Mouse (Mus musculus): ENCODE results near the gene Etv2. TPM values are rescaled to one million over a fixed set of nuclear protein-coding genes. Genes with fewer than 3 reads are reported as not detected.

Etv2 gene
- polyA plus RNA-seq, 1 experiment from 2014 or later, result not detected

GRCm38 (mm10) chr7:30649591-30650540, 14.2 kb upstream of the Etv2 start, which contains the start of gene Rbm42:
TSS of gene Rbm42 (minus strand) at chr7:30650317.
- WGBS (ENCODE audit: insufficient replicate concordance), result under 1% methylated on average over 59 of the region's 59 CpGs
- peak within 1 kb of the TSS; percentile 95 for H3K9ac ChIP-seq (ENCODE audit: low read depth, low read length)
- peaks cover 6% of the 10 kb centered on the region for H3K4me1 ChIP-seq (ENCODE audit: control insufficient read depth, low read depth, low read length)
- H3K27ac ChIP-seq (ENCODE audit: low read length), result peak within 1 kb of the TSS; percentile 80
- H3K9me3 ChIP-seq (replicated peaks; ENCODE audit: control insufficient read depth, low read length), result no peaks in the 10 kb centered on the region
- H3K36me3 ChIP-seq (ENCODE audit: control insufficient read depth, insufficient read depth), result peaks cover 31% of the 10 kb centered on the region
- H3K4me3 ChIP-seq (ENCODE audit: low read depth, low read length), result peak within 1 kb of the TSS; percentile 94
- H3K27me3 ChIP-seq (ENCODE audit: control insufficient read depth, insufficient read depth, low read depth, low read length), result no peaks in the 10 kb centered on the region
- peak within 1 kb of the TSS; percentile 63 for H3K4me2 ChIP-seq (ENCODE audit: low read depth, low read length)
- peak; percentile 100 for ATAC-seq (ENCODE audit: low read depth)

- Histone ChIP-seq H3K4me3 (ENCODE audit: low read depth, low read length) (no peak overlapping the region), H3K9ac (ENCODE audit: low read depth, low read length) (peak overlapping the region; percentile 7; the same call in 1 of the 2 replicates), H3K4me1 (ENCODE audit: control insufficient read depth, low read depth, low read length) (no peaks in the 10 kb centered on the region; the same call in 1 of the 2 replicates), H3K36me3 (ENCODE audit: control insufficient read depth, insufficient read depth) (peaks cover 15% of the 10 kb centered on the region), H3K27ac (ENCODE audit: low read length) (no peak overlapping the region), H3K27me3 (ENCODE audit: control insufficient read depth, insufficient read depth, low read depth, low read length) (peaks cover 26% of the 10 kb centered on the region), H3K9me3 (replicated peaks; ENCODE audit: control insufficient read depth, low read length) (no peaks in the 10 kb centered on the region), H3K4me2 (ENCODE audit: low read depth, low read length) (no peak overlapping the region)
- 30% methylated on average over 4 of the region's 4 CpGs for WGBS (ENCODE audit: insufficient replicate concordance)
- no peak for ATAC-seq (ENCODE audit: low read depth)
These were observed 3.4 kb upstream of the Etv2 start for GRCm38 (mm10) chr7:30639083-30639482.

- ATAC-seq (ENCODE audit: low read depth), result no peak
- Histone ChIP-seq H3K4me3 (ENCODE audit: low read depth, low read length) (no peak overlapping the region), H3K9me3 (replicated peaks; ENCODE audit: control insufficient read depth, low read length) (no peaks in the 10 kb centered on the region), H3K27ac (ENCODE audit: low read length) (no peak overlapping the region), H3K27me3 (ENCODE audit: control insufficient read depth, insufficient read depth, low read depth, low read length) (peaks cover 47% of the 10 kb centered on the region), H3K36me3 (ENCODE audit: control insufficient read depth, insufficient read depth) (peaks cover 3% of the 10 kb centered on the region; the same call in 1 of the 2 replicates), H3K4me2 (ENCODE audit: low read depth, low read length) (no peak overlapping the region), H3K9ac (ENCODE audit: low read depth, low read length) (no peak overlapping the region), H3K4me1 (ENCODE audit: control insufficient read depth, low read depth, low read length) (no peaks in the 10 kb centered on the region; the same call in 1 of the 2 replicates)
- 14% methylated on average over 11 of the region's 11 CpGs for WGBS (ENCODE audit: insufficient replicate concordance)
These were observed 743 bp upstream of the Etv2 start for GRCm38 (mm10) chr7:30636395-30636794.

GRCm38 (mm10) chr7:30634621-30635020, 1.0 kb downstream of the Etv2 start:
- no peak overlapping the region for H3K27ac ChIP-seq (ENCODE audit: low read length)
- H3K4me2 ChIP-seq (ENCODE audit: low read depth, low read length), result peak overlapping the region; percentile 17; the same call in 1 of the 2 replicates
- no peaks in the 10 kb centered on the region; the same call in 1 of the 2 replicates for H3K4me1 ChIP-seq (ENCODE audit: control insufficient read depth, low read depth, low read length)
- WGBS (ENCODE audit: insufficient replicate concordance), result under 1% methylated on average over 20 of the region's 20 CpGs
- H3K9ac ChIP-seq (ENCODE audit: low read depth, low read length), result no peak overlapping the region
- no peak overlapping the region for H3K4me3 ChIP-seq (ENCODE audit: low read depth, low read length)
- H3K36me3 ChIP-seq (ENCODE audit: control insufficient read depth, insufficient read depth), result no peaks in the 10 kb centered on the region
- H3K9me3 ChIP-seq (replicated peaks; ENCODE audit: control insufficient read depth, low read length), result no peaks in the 10 kb centered on the region
- ATAC-seq (ENCODE audit: low read depth), result peak; percentile 50; the same call in 1 of the 2 replicates
- peaks cover 55% of the 10 kb centered on the region for H3K27me3 ChIP-seq (ENCODE audit: control insufficient read depth, insufficient read depth, low read depth, low read length)

GRCm38 (mm10) chr7:30633762-30634412, 1.8 kb downstream of the Etv2 start:
- H3K36me3 ChIP-seq (ENCODE audit: control insufficient read depth, insufficient read depth), result no peaks in the 10 kb centered on the region
- H3K4me3 ChIP-seq (ENCODE audit: low read depth, low read length), result no peak overlapping the region
- H3K9ac ChIP-seq (ENCODE audit: low read depth, low read length), result no peak overlapping the region
- peaks cover 55% of the 10 kb centered on the region for H3K27me3 ChIP-seq (ENCODE audit: control insufficient read depth, insufficient read depth, low read depth, low read length)
- no peaks in the 10 kb centered on the region for H3K9me3 ChIP-seq (replicated peaks; ENCODE audit: control insufficient read depth, low read length)
- H3K4me1 ChIP-seq (ENCODE audit: control insufficient read depth, low read depth, low read length), result no peaks in the 10 kb centered on the region; the same call in 1 of the 2 replicates
- no peak overlapping the region for H3K4me2 ChIP-seq (ENCODE audit: low read depth, low read length)
- no peak for ATAC-seq (ENCODE audit: low read depth)
- H3K27ac ChIP-seq (ENCODE audit: low read length), result no peak overlapping the region
- 8% methylated on average over 27 of the region's 27 CpGs for WGBS (ENCODE audit: insufficient replicate concordance)

GRCm38 (mm10) chr7:30629013-30629412, 6.6 kb downstream of the Etv2 start:
- no peak overlapping the region for H3K4me3 ChIP-seq (ENCODE audit: low read depth, low read length)
- H3K27me3 ChIP-seq (ENCODE audit: control insufficient read depth, insufficient read depth, low read depth, low read length), result peaks cover 29% of the 10 kb centered on the region
- H3K4me2 ChIP-seq (ENCODE audit: low read depth, low read length), result no peak overlapping the region

GRCm38 (mm10) chr7:30626647-30627046, 9.0 kb downstream of the Etv2 start:
- H3K4me1 ChIP-seq (ENCODE audit: control insufficient read depth, low read depth, low read length), result peaks cover 11% of the 10 kb centered on the region
- no peak for ATAC-seq (ENCODE audit: low read depth)
- H3K27me3 ChIP-seq (ENCODE audit: control insufficient read depth, insufficient read depth, low read depth, low read length), result peaks cover 9% of the 10 kb centered on the region
- H3K4me2 ChIP-seq (ENCODE audit: low read depth, low read length), result no peak overlapping the region
- H3K9ac ChIP-seq (ENCODE audit: low read depth, low read length), result no peak overlapping the region
- 75% methylated on average over 5 of the region's 5 CpGs for WGBS (ENCODE audit: insufficient replicate concordance)
- peaks cover 18% of the 10 kb centered on the region for H3K36me3 ChIP-seq (ENCODE audit: control insufficient read depth, insufficient read depth)
- no peak overlapping the region for H3K27ac ChIP-seq (ENCODE audit: low read length)
- H3K9me3 ChIP-seq (replicated peaks; ENCODE audit: control insufficient read depth, low read length), result no peaks in the 10 kb centered on the region
- no peak overlapping the region for H3K4me3 ChIP-seq (ENCODE audit: low read depth, low read length)

More at GRCm38 (mm10) chr7:30629013-30629412, 6.6 kb downstream of the Etv2 start:
- no peak overlapping the region for H3K9ac ChIP-seq (ENCODE audit: low read depth, low read length)
- ATAC-seq (ENCODE audit: low read depth), result no peak
- H3K36me3 ChIP-seq (ENCODE audit: control insufficient read depth, insufficient read depth), result peaks cover 4% of the 10 kb centered on the region; the same call in 1 of the 2 replicates
- peaks cover 11% of the 10 kb centered on the region for H3K4me1 ChIP-seq (ENCODE audit: control insufficient read depth, low read depth, low read length)
- no peak overlapping the region for H3K27ac ChIP-seq (ENCODE audit: low read length)
- H3K9me3 ChIP-seq (replicated peaks; ENCODE audit: control insufficient read depth, low read length), result no peaks in the 10 kb centered on the region

- Histone ChIP-seq H3K27ac (ENCODE audit: low read length) (peak within 1 kb of the TSS; percentile 68), H3K9me3 (replicated peaks; ENCODE audit: control insufficient read depth, low read length) (no peaks in the 10 kb centered on the region), H3K4me3 (ENCODE audit: low read depth, low read length) (peak within 1 kb of the TSS; percentile 86), H3K36me3 (ENCODE audit: control insufficient read depth, insufficient read depth) (peaks cover 20% of the 10 kb centered on the region), H3K4me2 (ENCODE audit: low read depth, low read length) (peak within 1 kb of the TSS; percentile 81), H3K4me1 (ENCODE audit: control insufficient read depth, low read depth, low read length) (peaks cover 11% of the 10 kb centered on the region), H3K27me3 (ENCODE audit: control insufficient read depth, insufficient read depth, low read depth, low read length) (peaks cover 6% of the 10 kb centered on the region; the same call in 1 of the 2 replicates), H3K9ac (ENCODE audit: low read depth, low read length) (peak within 1 kb of the TSS; percentile 84)
- peak; percentile 91 for ATAC-seq (ENCODE audit: low read depth)
- 1% methylated on average over 44 of the region's 44 CpGs for WGBS (ENCODE audit: insufficient replicate concordance)
These were observed 9.9 kb downstream of the Etv2 start, which contains the start of gene Cox6b1 for GRCm38 (mm10) chr7:30625530-30626384. TSS of gene Cox6b1 (minus strand) at chr7:30626151.

Data from liver, embryonic 16.5 days (tissue).